Mouse (Mus musculus) midbrain, embryonic 10.5 days (tissue): ENCODE results near the gene Cd4. TPM values are rescaled to one million over a fixed set of nuclear protein-coding genes. Genes with fewer than 3 reads are reported as not detected.
A peak's percentile ranks its signal among the peaks of the same experiment; 100 is the strongest.

Experiments
- DNase-seq: peaks from one replicate; pipeline ENCODE4 v3.0.0-alpha.2; 2017; ENCODE audit warnings: low spot score
- H3K27ac ChIP-seq: fragments of 300-500 bp; sonication (generic); replicated peaks from 2 replicates; pipeline ENCODE4 v1.5.1; 2016; ENCODE audit warnings: mild to moderate bottlenecking
- H3K27me3 ChIP-seq: fragments of 300-500 bp; sonication (generic); 2 replicates; pipeline ENCODE4 v1.6.1; 2016; ENCODE audit warnings: low read depth, mild to moderate bottlenecking; ENCODE audit not compliant: poor library complexity, severe bottlenecking
- H3K36me3 ChIP-seq: fragments of 300-500 bp; sonication (generic); 2 replicates; pipeline ENCODE4 v1.6.1; 2016; ENCODE audit warnings: mild to moderate bottlenecking, moderate library complexity
- H3K4me1 ChIP-seq: fragments of 300-500 bp; sonication (generic); 2 replicates; pipeline ENCODE4 v1.6.1; 2016
- H3K4me3 ChIP-seq: fragments of 300-500 bp; sonication (generic); 2 replicates; pipeline ENCODE4 v1.5.1; 2016; ENCODE audit warnings: mild to moderate bottlenecking, moderate library complexity
- H3K9me3 ChIP-seq: fragments of 300-500 bp; sonication (generic); replicated peaks from 2 replicates; pipeline ENCODE4 v1.6.1; 2016; ENCODE audit warnings: mild to moderate bottlenecking
- whole genome bisulfite sequencing: fragments of 180-500 bp; shearing (Covaris S2); methylation state at CpG from one replicate; pipeline ENCODE4 v1.1.7; 2016; 5-methylcytosine and 5-hydroxymethylcytosine counted together
- polyA plus RNA-seq: library from polyadenylated mRNA; unstranded; fragments of >200 nt; fragmentation: Nextera tagmentation; extraction: Ambion mirVana; gene quantifications from 2 replicates; pipeline ENCODE4 v1.2.1, GENCODE M21; 2016

Cd4 gene
- polyA plus RNA-seq, 1 experiment from 2014 or later: not detected

DNA sequence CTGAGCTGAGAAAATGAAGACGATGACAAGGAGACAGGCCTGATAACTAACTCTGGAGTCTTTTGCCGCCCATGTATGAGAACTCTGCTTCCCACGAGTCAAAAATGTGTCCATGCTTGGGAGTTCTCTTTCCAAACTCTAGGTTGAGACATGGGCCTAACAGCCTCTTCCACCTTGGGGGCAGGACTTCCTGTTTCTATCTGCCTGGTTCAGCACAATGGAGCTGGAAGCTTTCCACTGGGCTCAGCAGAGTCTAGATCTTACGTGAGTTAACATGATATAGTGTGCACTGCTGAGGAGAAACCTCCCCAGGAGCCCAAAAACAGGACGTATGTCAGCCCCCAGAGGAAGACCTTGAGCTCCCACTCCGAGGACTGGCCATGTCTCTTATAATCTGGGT lies 25.2 kb upstream of the Cd4 start:
- H3K9me3 ChIP-seq: no peaks in the 10 kb centered on the region
- peaks cover 31% of the 10 kb centered on the region for H3K36me3 ChIP-seq
- H3K27ac ChIP-seq: no peak overlapping the region; the same call in 1 of the 2 replicates
- H3K27me3 ChIP-seq: peaks cover 46% of the 10 kb centered on the region
- peak; percentile 25 for DNase-seq
- peaks cover 71% of the 10 kb centered on the region for H3K4me1 ChIP-seq
- 0 out of 2 replicates have a peak overlapping the region, but pooled peaks have one; percentile 25 for H3K4me3 ChIP-seq
- 71% methylated on average over 6 of the region's 6 CpGs for WGBS

DNA sequence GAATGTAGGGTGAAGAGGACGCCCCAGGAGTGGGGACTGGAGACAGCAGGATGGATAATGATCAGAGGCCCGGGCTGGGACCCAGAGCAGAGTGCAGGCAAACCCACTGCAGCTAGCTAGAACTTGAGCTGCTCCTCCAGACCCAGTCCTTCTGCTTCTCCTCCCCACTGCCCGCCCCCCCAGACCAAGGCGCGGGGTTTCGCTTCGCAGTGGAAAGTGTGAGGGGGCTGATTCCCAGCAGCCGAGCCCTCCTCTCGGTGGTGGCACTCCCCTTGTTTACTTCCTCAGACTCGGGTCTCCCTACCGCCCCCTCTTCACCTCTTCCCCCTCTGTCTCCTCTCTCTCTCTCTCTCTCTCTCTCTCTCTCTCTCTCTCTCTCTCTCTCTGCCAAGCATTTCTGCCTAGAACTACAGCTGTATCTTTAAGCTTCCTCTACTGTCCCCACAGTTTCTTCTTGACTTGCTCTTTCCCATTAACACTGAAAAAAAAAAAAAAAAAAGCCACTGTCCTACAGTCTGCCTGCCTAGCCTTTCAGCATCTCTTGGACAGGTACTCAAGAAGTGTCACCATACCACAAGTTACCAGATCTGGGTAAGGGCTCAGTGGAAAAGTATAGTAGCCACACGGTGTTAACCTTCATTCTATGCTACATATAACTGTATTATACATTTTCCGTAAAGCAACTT lies 23.7 kb upstream of the Cd4 start, which contains the start of gene Lag3:
Gene Lag3 (minus strand): TSS at position 173 of the 686 bp plus-strand sequence.
- Histone ChIP-seq H3K36me3 (peaks cover 31% of the 10 kb centered on the region), H3K27me3 (peaks cover 50% of the 10 kb centered on the region), H3K4me3 (peak within 1 kb of the TSS; percentile 16; the same call in 1 of the 2 replicates), H3K4me1 (peaks cover 63% of the 10 kb centered on the region), H3K9me3 (no peaks in the 10 kb centered on the region), H3K27ac (peak within 1 kb of the TSS; percentile 80)
- 21% methylated on average over 13 of the region's 13 CpGs for WGBS
- DNase-seq: peak; percentile 23

DNA sequence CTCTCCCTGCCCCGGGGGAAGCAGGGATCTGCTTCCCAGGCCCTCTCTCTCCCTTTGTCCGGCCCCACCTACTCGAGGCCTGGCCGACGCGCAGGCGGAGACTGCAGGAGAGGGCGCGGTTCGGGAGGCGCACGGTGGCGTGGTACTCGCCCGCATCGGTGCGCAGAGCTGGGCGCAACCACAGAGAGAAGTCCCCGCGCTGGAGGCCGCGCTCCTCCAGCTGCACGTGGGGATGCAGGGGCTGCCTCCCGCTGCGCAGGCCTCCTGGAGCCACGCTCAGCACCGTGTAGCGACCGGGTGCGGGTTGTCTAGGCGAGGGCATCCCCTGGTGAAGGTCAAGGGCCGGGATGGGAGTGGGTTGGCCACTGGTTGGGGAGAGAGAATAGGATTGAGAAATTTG lies 22.0 kb upstream of the Cd4 start:
- peak overlapping the region; percentile 80 for H3K27ac ChIP-seq
- H3K4me3 ChIP-seq: peak overlapping the region; percentile 45
- H3K4me1 ChIP-seq: peaks cover 54% of the 10 kb centered on the region
- H3K36me3 ChIP-seq: peaks cover 27% of the 10 kb centered on the region
- H3K27me3 ChIP-seq: peaks cover 54% of the 10 kb centered on the region
- DNase-seq: peak; percentile 48
- 3% methylated on average over 32 of the region's 32 CpGs for WGBS
- H3K9me3 ChIP-seq: no peaks in the 10 kb centered on the region

DNA sequence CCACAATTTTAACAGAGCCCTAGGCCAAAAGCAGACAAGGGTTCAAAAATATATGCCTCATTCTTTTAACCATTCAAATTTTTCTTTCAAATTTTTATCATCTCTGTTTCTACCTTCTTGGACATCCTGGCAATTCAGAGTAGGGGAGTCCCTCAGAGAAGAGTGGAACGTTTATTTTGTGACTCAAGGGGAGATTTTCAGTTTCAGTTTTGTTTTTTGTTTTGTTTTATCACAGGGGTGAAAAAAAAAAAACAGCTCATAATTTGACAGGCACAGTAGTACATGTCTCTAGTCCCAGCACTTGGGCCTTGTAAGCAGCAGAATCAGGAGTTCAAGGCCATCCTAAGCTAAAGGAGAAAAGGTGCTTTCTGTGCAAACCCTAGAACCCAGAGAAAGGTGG lies 19.7 kb upstream of the Cd4 start:
- Histone ChIP-seq H3K36me3 (peaks cover 5% of the 10 kb centered on the region), H3K4me1 (peaks cover 52% of the 10 kb centered on the region), H3K27me3 (peaks cover 53% of the 10 kb centered on the region), H3K27ac (no peak overlapping the region), H3K9me3 (no peaks in the 10 kb centered on the region), H3K4me3 (no peak overlapping the region)
- 83% methylated on average over 1 of the region's 1 CpGs for WGBS
- no peak for DNase-seq

DNA sequence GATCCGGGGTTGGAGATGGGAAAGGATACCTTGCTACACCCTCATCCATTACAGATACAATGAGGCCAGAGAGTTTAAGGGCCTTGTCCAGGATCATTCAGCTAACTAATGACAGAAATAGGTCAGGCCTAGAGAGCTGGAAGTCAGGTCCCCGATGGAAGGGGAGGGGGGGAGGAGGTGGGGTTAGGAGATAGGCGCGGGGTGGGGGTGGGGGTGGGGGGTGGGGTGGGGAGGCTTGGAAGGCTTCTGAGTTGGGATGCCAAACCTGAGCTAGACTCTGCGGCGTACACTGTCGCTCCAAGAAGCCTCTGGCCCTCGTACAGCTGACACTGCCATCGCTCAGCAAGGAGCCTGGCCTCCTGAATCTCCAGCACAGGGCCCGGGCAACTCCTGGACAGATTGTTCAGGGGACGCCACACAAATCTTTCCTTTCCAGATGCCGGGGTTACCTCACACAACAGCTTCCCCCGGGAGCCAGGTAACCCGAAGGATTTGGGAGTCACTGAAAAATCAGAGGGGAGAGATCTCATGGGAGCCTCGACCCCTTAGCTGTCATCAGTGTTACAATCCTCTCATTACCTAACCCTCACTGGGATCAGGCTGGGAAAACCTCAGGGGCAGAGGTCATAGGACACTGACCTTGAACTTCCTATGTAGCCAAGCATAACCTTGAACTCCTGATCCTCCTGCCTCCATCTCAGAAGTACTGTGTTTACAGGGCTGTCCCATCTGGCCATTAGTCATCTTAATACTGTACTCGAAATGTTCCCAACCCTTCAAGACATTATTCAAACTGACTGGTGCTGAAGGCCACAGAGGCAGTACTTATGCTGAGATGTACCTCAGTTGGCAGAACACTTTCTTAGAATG lies 17.2 kb upstream of the Cd4 start:
- Histone ChIP-seq H3K9me3 (no peaks in the 10 kb centered on the region), H3K27me3 (peaks cover 28% of the 10 kb centered on the region), H3K4me1 (peaks cover 43% of the 10 kb centered on the region), H3K36me3 (no peaks in the 10 kb centered on the region), H3K4me3 (peak overlapping the region; percentile 63), H3K27ac (peak overlapping the region; percentile 98)
- DNase-seq: peak; percentile 33
- WGBS: 30% methylated on average over 14 of the region's 16 CpGs

DNA sequence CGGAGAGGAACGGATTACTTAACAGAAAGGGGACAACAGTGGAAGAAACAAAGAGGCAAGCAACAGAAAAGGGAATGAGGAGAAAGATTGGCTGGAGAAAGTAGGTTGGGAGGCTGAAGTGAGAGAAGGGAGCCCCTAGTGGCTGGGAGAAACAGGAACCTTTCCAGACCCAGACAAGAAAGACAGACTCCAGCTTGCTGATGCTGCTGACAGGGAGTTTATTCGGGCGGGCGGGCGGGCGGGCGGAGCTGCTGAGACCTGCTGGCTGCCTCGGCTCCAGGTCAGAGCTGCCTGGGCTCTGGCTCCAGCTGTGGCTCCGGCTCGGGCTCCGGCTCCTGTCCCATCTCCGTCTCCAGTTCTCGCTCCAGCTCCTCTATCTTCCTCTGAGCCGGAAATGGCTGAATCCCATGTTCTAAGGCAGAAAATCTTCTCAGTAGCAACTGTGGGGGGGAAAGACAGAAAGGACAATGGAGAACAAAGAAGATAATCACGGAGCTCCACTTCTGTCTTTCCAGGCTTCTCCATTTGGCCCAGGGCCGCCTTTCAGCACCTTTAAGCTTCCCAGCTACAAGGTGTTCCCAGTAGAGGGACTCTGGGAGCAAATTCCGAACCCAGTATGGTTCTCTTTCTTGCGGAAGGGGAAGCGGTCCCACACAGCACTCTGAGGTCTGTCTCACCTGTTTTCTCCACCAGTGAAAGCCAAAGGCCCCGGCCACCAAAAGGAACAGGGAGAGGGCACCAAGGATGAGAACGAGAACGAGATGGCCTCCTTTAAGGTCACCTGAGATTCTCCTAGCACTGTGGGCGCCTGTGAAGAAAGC lies 16.4 kb upstream of the Cd4 start:
- H3K27ac ChIP-seq: peak overlapping the region; percentile 98
- WGBS: 6% methylated on average over 24 of the region's 24 CpGs

DNA sequence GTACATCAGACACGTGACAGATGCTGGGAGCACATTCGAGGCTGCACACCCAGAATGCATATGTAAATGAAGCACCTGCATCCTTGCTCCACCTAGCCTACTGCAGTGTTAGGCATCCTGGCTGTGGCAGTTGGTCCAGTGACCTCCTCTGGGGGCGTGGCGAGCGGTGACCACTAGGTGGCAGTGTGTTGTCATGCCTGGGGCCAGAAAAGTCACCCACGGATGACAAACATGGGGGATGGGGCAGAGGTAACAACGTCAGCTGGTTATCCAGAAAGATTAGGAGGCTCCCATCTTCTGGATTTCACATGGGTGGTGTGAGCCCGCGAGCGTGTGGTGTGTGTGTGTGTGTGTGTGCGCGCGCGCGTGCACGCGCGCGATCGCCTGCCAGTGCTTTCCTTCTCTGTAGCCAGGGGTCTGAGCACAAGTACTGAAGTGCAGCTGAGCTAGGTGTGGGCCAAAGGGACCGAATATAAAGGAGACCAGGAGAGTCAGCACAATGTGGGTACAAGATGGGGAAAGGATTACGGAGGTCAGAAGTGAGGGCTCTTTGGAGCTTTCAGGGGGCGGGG lies 15.6 kb upstream of the Cd4 start:
- H3K36me3 ChIP-seq: no peaks in the 10 kb centered on the region
- peak overlapping the region; percentile 98 for H3K27ac ChIP-seq
- H3K4me3 ChIP-seq: peak overlapping the region; percentile 63
- peaks cover 38% of the 10 kb centered on the region for H3K4me1 ChIP-seq
- H3K27me3 ChIP-seq: peaks cover 12% of the 10 kb centered on the region
- H3K9me3 ChIP-seq: no peaks in the 10 kb centered on the region
- WGBS: under 1% methylated on average over 23 of the region's 23 CpGs
- DNase-seq: peak; percentile 96

More for the DNA sequence above, 16.4 kb upstream of the Cd4 start:
- Histone ChIP-seq H3K4me3 (peak overlapping the region; percentile 63), H3K36me3 (no peaks in the 10 kb centered on the region), H3K9me3 (no peaks in the 10 kb centered on the region), H3K4me1 (peaks cover 38% of the 10 kb centered on the region), H3K27me3 (peaks cover 19% of the 10 kb centered on the region)
- DNase-seq: peak; percentile 84

DNA sequence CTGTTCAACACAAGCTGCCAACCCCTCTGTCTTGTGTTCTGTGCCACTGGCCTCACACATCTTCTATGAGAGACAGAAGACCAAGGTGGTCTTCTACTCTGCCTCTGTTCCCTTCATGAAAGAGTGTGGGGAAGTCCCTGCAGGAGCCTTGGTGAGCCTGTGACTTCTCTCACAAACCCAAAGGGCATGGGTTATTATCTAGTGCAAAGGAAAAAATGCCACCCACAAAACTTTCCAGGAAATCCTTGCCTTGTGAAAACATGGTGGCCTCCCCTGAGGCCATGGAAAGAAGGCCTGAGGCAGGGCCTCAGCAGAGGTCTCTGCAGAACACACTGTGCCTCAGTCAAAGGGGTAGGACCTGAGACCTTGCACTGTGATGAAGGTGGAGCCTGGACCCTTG lies 13.8 kb upstream of the Cd4 start:
- Histone ChIP-seq H3K4me3 (no peak overlapping the region), H3K4me1 (peaks cover 38% of the 10 kb centered on the region), H3K27me3 (peaks cover 4% of the 10 kb centered on the region; the same call in 1 of the 2 replicates), H3K36me3 (no peaks in the 10 kb centered on the region), H3K9me3 (no peaks in the 10 kb centered on the region), H3K27ac (no peak overlapping the region; the same call in 1 of the 2 replicates)
- DNase-seq: no peak

DNA sequence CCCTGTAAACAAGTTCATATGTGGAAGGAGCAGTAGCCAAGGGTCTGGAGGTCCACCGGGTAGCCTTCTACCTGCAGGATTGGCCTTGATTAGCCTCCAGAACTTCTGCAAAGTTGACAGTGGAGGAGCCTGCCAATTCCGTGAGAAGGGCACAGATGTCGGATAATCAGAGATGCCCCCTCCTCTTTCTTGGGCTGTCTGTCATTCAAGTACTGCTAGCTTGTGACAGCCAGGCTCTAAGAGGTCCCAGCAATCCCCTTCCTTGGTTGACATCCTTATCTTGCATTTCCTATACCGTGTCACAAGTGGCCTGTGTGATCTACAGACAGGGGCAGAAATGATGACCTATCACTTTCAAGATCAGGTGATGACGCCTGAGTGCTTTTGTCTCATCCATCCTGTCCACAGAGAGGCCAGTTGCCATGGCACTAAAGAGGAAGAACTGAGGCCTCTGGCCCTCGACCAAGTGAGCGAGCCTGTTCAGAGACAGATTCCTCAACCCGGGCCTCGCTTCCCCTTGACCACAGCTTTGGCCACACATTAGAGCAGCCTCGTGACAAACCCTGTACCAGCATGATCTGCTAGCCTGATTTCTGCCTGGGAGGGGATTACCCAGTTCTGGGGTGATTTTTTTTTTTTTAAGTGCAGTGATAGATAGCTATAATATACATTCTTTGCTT lies 12.9 kb upstream of the Cd4 start:
- Histone ChIP-seq H3K9me3 (no peaks in the 10 kb centered on the region), H3K4me1 (peaks cover 38% of the 10 kb centered on the region), H3K27me3 (no peaks in the 10 kb centered on the region), H3K4me3 (no peak overlapping the region), H3K27ac (peak overlapping the region; percentile 0; the same call in 1 of the 2 replicates), H3K36me3 (no peaks in the 10 kb centered on the region)
- peak; percentile 16 for DNase-seq
- 56% methylated on average over 10 of the region's 10 CpGs for whole genome bisulfite sequencing

DNA sequence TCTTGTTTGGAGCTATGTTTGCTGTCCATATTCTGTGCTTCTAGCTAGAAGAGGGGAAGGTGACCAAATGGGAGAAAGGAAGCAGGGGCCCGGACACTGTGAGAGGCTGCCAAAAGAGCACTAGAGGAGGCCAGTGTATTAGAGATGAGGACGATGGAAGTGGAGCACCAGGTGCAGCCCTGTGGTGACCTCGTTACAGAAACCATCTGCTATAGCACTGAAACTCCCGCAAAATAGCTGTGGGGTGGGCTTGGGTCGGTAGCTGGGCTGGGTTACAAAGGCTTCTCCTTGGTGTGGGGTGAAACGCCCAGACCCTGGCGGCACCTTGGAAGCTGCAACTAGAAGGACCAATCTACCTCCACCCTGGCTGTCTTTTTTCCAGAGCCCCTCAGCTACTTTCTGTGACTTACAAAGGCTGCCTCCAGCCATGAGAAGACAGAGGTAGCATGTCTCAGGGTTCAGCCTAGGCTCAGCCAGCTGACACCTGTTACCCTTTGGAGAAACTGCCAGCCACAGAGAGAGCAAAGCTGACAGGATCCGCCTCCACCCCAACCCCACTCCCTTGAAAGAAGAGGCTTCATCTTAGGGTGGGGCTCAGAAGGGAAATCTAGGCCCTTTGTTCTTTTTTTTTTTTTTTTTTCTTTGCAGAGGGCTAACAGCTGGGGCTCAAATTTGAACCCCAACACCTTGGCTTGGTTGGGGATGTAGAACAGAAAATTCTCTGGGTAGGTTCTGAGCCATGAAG lies 12.2 kb upstream of the Cd4 start:
- 68% methylated on average over 8 of the region's 8 CpGs for WGBS
- no peaks in the 10 kb centered on the region for H3K9me3 ChIP-seq
- 0 out of 2 replicates have a peak overlapping the region, but pooled peaks have one; percentile 0 for H3K27ac ChIP-seq
- H3K4me1 ChIP-seq: peaks cover 33% of the 10 kb centered on the region
- H3K27me3 ChIP-seq: no peaks in the 10 kb centered on the region
- no peak overlapping the region for H3K4me3 ChIP-seq
- no peak for DNase-seq
- no peaks in the 10 kb centered on the region for H3K36me3 ChIP-seq

DNA sequence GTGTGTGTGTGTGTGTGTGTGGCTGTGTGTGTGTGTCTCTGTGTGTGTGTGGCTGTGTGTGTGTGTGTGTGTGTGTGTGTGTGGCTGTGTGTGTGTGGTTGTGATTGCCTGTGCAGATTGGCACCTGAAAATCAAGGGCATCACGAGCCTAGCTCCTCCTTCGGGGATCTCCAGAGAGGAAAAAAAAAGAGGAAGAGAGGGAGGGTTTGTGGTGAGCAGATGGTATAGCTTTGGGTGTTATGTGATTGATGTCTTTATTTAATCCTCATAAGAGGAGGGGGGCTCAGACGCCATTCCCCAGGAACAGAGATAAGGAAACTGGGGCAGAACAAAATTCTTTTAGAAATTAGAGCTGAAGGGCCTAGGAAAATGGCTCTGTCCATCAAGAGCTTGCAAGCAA lies 10.3 kb upstream of the Cd4 start:
- 69% methylated on average over 3 of the region's 3 CpGs for WGBS
- Histone ChIP-seq H3K27ac (no peak overlapping the region), H3K4me1 (peaks cover 15% of the 10 kb centered on the region), H3K36me3 (no peaks in the 10 kb centered on the region), H3K4me3 (no peak overlapping the region), H3K27me3 (no peaks in the 10 kb centered on the region), H3K9me3 (no peaks in the 10 kb centered on the region)
- no peak for DNase-seq
